Mouse (Mus musculus) midbrain, embryonic 15.5 days (tissue): ENCODE results near the gene Otx1. TPM values are rescaled to one million over a fixed set of nuclear protein-coding genes. Genes with fewer than 3 reads are reported as not detected.

Source experiments
- ATAC-seq: fragments of 200-750 bp; cut with Nextera tagmentation; replicated peaks from 2 replicates; pipeline ENCODE4 v1.8.0; 2017; ENCODE audit warnings: moderate TSS enrichment
- H3K27ac ChIP-seq: fragments of 300-500 bp; sonication (generic); 2 replicates; pipeline ENCODE4 v1.5.1; 2015; ENCODE audit warnings: mild to moderate bottlenecking, inconsistent platforms
- H3K27me3 ChIP-seq: fragments of 300-500 bp; sonication (generic); replicated peaks from 2 replicates; pipeline ENCODE4 v1.6.1; 2015; ENCODE audit warnings: inconsistent platforms
- H3K36me3 ChIP-seq: fragments of 300-500 bp; sonication (generic); replicated peaks from 2 replicates; pipeline ENCODE4 v1.6.1; 2015; ENCODE audit warnings: inconsistent platforms
- H3K4me1 ChIP-seq: fragments of 300-500 bp; sonication (generic); 2 replicates; pipeline ENCODE4 v1.6.1; 2015; ENCODE audit warnings: inconsistent platforms
- H3K4me2 ChIP-seq: fragments of 300-500 bp; sonication (generic); 2 replicates; pipeline ENCODE4 v1.6.1; 2015; ENCODE audit warnings: inconsistent platforms, mild to moderate bottlenecking, moderate library complexity
- H3K4me3 ChIP-seq: fragments of 300-500 bp; sonication (generic); 2 replicates; pipeline ENCODE4 v1.5.1; 2015; ENCODE audit warnings: mild to moderate bottlenecking, inconsistent platforms
- H3K9ac ChIP-seq: fragments of 300-500 bp; sonication (generic); 2 replicates; pipeline ENCODE4 v1.6.1; 2015; ENCODE audit warnings: mild to moderate bottlenecking, inconsistent platforms
- H3K9me3 ChIP-seq: fragments of 300-500 bp; sonication (generic); 2 replicates; pipeline ENCODE4 v1.6.1; 2016; ENCODE audit warnings: inconsistent platforms
- WGBS: fragments of 180-500 bp; shearing (Covaris S2); methylation state at CpG from one replicate; pipeline ENCODE4 v1.1.7; 2015; ENCODE audit warnings: mixed read lengths; 5-methylcytosine and 5-hydroxymethylcytosine counted together
- polyA plus RNA-seq: library from polyadenylated mRNA; unstranded; fragments of >200 nt; fragmentation: Nextera tagmentation; extraction: Ambion mirVana; gene quantifications from 2 replicates; pipeline ENCODE4 v1.2.1, GENCODE M21; 2015

Otx1 gene
- polyA plus RNA-seq, 1 experiment from 2014 or later = 12.2 TPM

DNA sequence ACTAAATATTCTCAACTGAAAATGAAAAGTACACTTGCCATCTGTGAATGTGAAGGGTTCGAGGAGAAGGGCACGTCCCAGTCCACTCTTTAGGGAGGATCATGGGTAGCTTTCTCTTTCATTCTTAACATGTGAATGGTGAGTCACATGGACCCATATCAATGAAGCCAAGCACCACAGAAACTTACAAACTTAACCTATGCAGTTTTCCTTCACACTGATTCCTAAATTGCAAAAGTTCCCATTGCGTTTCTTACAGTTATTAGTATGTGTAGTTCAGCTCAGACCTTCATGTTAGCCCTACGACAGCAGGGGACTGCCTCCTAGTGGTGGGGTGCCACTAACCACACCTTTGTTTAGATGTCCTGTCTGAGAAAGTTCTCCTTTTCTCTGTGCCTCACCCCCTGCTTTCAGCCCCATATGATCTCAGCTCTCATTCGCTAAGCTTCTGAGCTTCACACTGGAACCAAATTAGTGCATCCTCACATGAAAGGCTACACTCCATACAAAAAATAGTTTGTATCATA lies 28.6 kb downstream of the Otx1 start:
- no peak for ATAC-seq
- WGBS = 82% methylated on average over 5 of the region's 5 CpGs
- H3K27me3 ChIP-seq = no peaks in the 10 kb centered on the region

DNA sequence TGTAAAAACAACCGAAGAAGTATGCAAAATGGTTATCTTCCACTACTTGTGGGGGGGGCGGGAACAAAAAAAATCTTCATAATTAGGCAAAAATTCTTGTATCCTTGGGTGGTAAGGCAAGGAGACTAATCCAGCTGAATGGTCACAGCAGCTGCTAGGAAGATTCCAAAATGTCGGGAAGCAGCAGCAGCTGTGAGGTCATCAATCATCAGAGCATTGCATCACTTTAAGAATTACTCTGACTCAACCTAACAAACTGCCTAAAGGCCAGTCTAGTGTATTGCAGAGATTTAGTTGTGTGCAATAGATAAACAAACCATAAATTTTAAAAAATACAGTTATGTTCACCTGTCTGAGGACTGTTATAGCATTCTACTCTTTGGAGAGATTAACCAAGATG lies 29.1 kb downstream of the Otx1 start:
- Histone ChIP-seq H3K4me3 (no peak overlapping the region), H3K36me3 (no peaks in the 10 kb centered on the region), H3K4me1 (no peaks in the 10 kb centered on the region), H3K4me2 (no peak overlapping the region), H3K27me3 (no peaks in the 10 kb centered on the region), H3K9ac (no peak overlapping the region), H3K9me3 (no peaks in the 10 kb centered on the region), H3K27ac (no peak overlapping the region)
- 86% methylated on average over 3 of the region's 3 CpGs for WGBS
- no peak for ATAC-seq

More for the DNA sequence above, 28.6 kb downstream of the Otx1 start:
- Histone ChIP-seq H3K9ac (no peak overlapping the region), H3K36me3 (no peaks in the 10 kb centered on the region), H3K9me3 (no peaks in the 10 kb centered on the region), H3K4me1 (no peaks in the 10 kb centered on the region), H3K27ac (no peak overlapping the region), H3K4me3 (no peak overlapping the region), H3K4me2 (no peak overlapping the region)

DNA sequence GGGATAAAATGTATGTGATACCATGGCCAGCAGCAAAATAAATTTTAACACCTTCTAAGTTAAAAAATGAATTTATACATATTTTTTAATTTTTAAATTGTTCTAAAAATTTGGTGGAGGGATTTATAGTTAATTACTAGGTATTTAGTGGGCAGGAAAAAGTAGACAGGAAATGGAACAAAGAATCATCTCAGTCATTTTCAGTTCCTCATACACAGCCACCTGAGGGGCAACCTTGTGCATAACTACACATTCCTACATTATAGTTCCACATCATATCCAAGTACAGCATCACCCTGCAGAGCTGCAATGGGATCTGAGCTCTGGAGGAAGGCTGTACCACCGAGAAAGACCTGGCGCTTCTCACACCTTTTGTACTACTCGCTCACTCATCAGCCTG lies 33.8 kb downstream of the Otx1 start:
- no peaks in the 10 kb centered on the region for H3K4me1 ChIP-seq
- no peak for ATAC-seq

GRCm38 (mm10) chr11:21955167-21955566 lies 47.5 kb downstream of the Otx1 start:
- no peak for ATAC-seq
- Histone ChIP-seq H3K27me3 (no peaks in the 10 kb centered on the region), H3K4me1 (no peaks in the 10 kb centered on the region), H3K4me3 (no peak overlapping the region), H3K9ac (no peak overlapping the region), H3K27ac (no peak overlapping the region), H3K4me2 (no peak overlapping the region), H3K36me3 (no peaks in the 10 kb centered on the region), H3K9me3 (no peaks in the 10 kb centered on the region)
- 90% methylated on average over 7 of the region's 7 CpGs for WGBS

More for the DNA sequence above, 33.8 kb downstream of the Otx1 start:
- no peaks in the 10 kb centered on the region for H3K36me3 ChIP-seq
- no peak overlapping the region for H3K4me2 ChIP-seq
- H3K4me3 ChIP-seq = no peak overlapping the region
- no peaks in the 10 kb centered on the region for H3K9me3 ChIP-seq
- H3K27me3 ChIP-seq = no peaks in the 10 kb centered on the region
- H3K27ac ChIP-seq = no peak overlapping the region
- WGBS = 90% methylated on average over 3 of the region's 3 CpGs
- H3K9ac ChIP-seq = no peak overlapping the region

DNA sequence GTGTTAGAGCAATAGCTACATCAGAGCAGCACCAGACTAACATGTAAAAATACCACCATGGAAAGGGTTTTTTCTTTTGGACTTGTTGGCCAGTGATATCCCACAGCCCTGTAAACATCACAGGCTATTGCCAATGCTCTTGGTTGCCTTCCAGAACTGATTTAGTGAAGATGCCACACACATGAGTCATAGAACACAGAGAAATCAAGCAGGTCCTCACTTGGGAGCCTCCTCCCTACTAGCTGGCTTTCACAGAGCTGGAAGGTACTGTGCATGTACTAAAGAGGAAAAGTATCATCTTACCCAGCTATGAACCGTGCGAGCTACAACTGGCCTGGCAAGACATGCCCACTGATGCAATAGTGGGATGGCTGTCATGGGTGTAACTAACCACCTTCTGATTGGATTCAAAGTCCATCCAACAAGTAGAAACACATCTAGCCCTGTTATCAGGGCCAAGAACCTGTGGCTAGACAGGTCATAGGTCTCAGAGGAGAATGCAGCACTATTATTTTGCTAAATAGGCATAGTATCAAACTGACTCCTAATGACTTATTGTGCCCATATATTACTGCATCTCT lies 51.0 kb downstream of the Otx1 start:
- Histone ChIP-seq H3K9me3 (no peaks in the 10 kb centered on the region), H3K4me1 (no peaks in the 10 kb centered on the region), H3K27me3 (no peaks in the 10 kb centered on the region), H3K36me3 (no peaks in the 10 kb centered on the region), H3K4me2 (no peak overlapping the region), H3K27ac (no peak overlapping the region), H3K9ac (no peak overlapping the region), H3K4me3 (no peak overlapping the region)
- 94% methylated on average over 2 of the region's 2 CpGs for WGBS
- no peak for ATAC-seq

- Histone ChIP-seq H3K4me2 (no peak overlapping the region), H3K36me3 (no peaks in the 10 kb centered on the region), H3K9ac (no peak overlapping the region), H3K4me1 (no peaks in the 10 kb centered on the region), H3K27me3 (no peaks in the 10 kb centered on the region), H3K9me3 (no peaks in the 10 kb centered on the region), H3K27ac (no peak overlapping the region), H3K4me3 (no peak overlapping the region)
- ATAC-seq = no peak
Observed at GRCm38 (mm10) chr11:21950094-21950493, 52.6 kb downstream of the Otx1 start.
